Mouse (Mus musculus): ENCODE results near the gene Defb43.

Gene Defb43

DNA sequence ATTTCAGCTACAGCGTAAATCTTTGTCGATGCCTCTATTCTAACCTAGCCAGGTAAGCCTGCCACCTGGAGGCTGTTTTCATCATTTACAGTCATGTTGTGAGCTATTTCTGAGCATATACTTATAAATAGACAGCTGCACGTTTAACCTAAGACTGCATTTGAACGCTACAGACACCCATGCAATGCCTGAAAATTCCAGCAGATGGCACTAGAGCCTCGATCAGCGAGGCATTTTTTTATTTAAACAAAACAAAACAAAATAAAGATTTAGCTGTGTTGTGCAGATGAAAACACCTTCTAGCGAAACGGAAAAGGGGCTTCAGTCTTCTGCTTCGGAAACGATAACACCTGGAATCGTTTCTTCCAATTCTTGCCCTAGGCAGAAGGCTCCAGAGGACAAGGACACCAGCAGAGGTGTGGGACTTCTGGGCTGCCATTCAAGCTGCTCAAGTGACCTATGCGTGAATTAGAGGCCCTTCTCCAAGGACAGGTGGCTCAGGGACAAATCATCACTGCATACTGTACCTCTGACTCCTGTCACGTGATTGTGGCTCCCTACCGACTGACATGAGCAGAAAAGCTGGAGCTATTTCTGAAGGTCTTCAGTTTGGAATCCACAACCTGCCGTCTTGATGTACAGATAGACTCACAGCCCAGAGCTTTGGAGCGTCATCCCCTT, 55.2 kb downstream of the Defb43 start:
- peak; percentile 75 for DNase-seq (ENCODE audit: extremely low spot score, low spot score)
